Mouse (Mus musculus) right cerebral cortex, postnatal 36 days (tissue): ENCODE results near the gene Spag16.
"Not testable (repeated sequence)": the region's sequence is repeated elsewhere in the genome, so short reads cannot be mapped to it uniquely, and the experiment has no call there.

Experiments used
- DNase-seq, 2 experiments: peaks; one replicate each; pipeline ENCODE4 v3.0.0; 2022; ENCODE audit warnings: low spot score in 2 of 2, mixed read lengths in 1 of 2

The Spag16 gene

GRCm38 (mm10) chr1:69826806-69827703 lies at the start of gene Spag16:
TSS of gene Spag16 (plus strand) at chr1:69826970.
- no peak for DNase-seq

- DNase-seq = no peak
Observed at GRCm38 (mm10) chr1:69785129-69785528, 41.6 kb upstream of the Spag16 start.

GRCm38 (mm10) chr1:69786716-69787115 lies 40.1 kb upstream of the Spag16 start:
- DNase-seq = no peak

GRCm38 (mm10) chr1:69787379-69787778 lies 39.4 kb upstream of the Spag16 start:
- no peak for DNase-seq

- DNase-seq = peak; percentile 22 to 30
Observed at GRCm38 (mm10) chr1:69790337-69791250, 36.2 kb upstream of the Spag16 start.

GRCm38 (mm10) chr1:69798948-69799565 lies 27.7 kb upstream of the Spag16 start:
- DNase-seq = no peak

GRCm38 (mm10) chr1:69810161-69810560 lies 16.6 kb upstream of the Spag16 start:
- no peak for DNase-seq

GRCm38 (mm10) chr1:69825635-69826034 lies 1.1 kb upstream of the Spag16 start:
- DNase-seq = not testable (repeated sequence)

- DNase-seq = no peak
Observed at GRCm38 (mm10) chr1:69828872-69829479, 2.2 kb downstream of the Spag16 start.

- no peak for DNase-seq
Observed at GRCm38 (mm10) chr1:69830586-69830985, 3.8 kb downstream of the Spag16 start.

- no peak for DNase-seq
Observed at GRCm38 (mm10) chr1:69831002-69831401, 4.2 kb downstream of the Spag16 start.

GRCm38 (mm10) chr1:69833476-69833875 lies 6.7 kb downstream of the Spag16 start:
- DNase-seq = not testable (repeated sequence)

- no peak for DNase-seq
Observed at GRCm38 (mm10) chr1:69853436-69853835, 26.7 kb downstream of the Spag16 start.

- DNase-seq = no peak
Observed at GRCm38 (mm10) chr1:69867776-69868175, 41.0 kb downstream of the Spag16 start.

GRCm38 (mm10) chr1:69956606-69957005 lies 129.8 kb downstream of the Spag16 start:
- DNase-seq = no peak

GRCm38 (mm10) chr1:69996874-69997273 lies 170.1 kb downstream of the Spag16 start:
- DNase-seq = no peak

- DNase-seq = peak in 1 of 2 experiments; percentile 39
Observed at GRCm38 (mm10) chr1:70012991-70013390, 186.2 kb downstream of the Spag16 start.

GRCm38 (mm10) chr1:70037384-70037783 lies 210.6 kb downstream of the Spag16 start:
- no peak for DNase-seq

GRCm38 (mm10) chr1:70067404-70067803 lies 240.6 kb downstream of the Spag16 start:
- no peak for DNase-seq

- no peak for DNase-seq
Observed at GRCm38 (mm10) chr1:70073440-70073839, 246.7 kb downstream of the Spag16 start.

GRCm38 (mm10) chr1:70078806-70079205 lies 252.0 kb downstream of the Spag16 start:
- DNase-seq = no peak
